Mouse (Mus musculus) hindbrain, embryonic 12.5 days (tissue): ENCODE results near the gene Mtg1. TPM values are rescaled to one million over a fixed set of nuclear protein-coding genes. Genes with fewer than 3 reads are reported as not detected.

Experiments used
- ATAC-seq: fragments of 200-750 bp; cut with Nextera tagmentation; 2 replicates; pipeline ENCODE4 v1.8.0; 2017; ENCODE audit warnings: moderate TSS enrichment; ENCODE audit not compliant: low FRiP score
- H3K27ac ChIP-seq: fragments of 300-500 bp; sonication (generic); 2 replicates; pipeline ENCODE4 v1.5.1; 2016; ENCODE audit warnings: mild to moderate bottlenecking
- H3K27me3 ChIP-seq: fragments of 300-500 bp; sonication (generic); 2 replicates; pipeline ENCODE4 v1.6.1; 2016; ENCODE audit warnings: mild to moderate bottlenecking
- H3K36me3 ChIP-seq: fragments of 300-500 bp; sonication (generic); 2 replicates; pipeline ENCODE4 v1.6.1; 2016; ENCODE audit warnings: mild to moderate bottlenecking
- H3K4me1 ChIP-seq: fragments of 300-500 bp; sonication (generic); 2 replicates; pipeline ENCODE4 v1.6.1; 2016
- H3K4me2 ChIP-seq: fragments of 300-500 bp; sonication (generic); replicated peaks from 2 replicates; pipeline ENCODE4 v1.6.1; 2016; ENCODE audit warnings: mild to moderate bottlenecking
- H3K4me3 ChIP-seq: fragments of 300-500 bp; sonication (generic); 2 replicates; pipeline ENCODE4 v1.5.1; 2016; ENCODE audit warnings: mild to moderate bottlenecking
- H3K9ac ChIP-seq: fragments of 300-500 bp; sonication (generic); 2 replicates; pipeline ENCODE4 v1.6.1; 2016; ENCODE audit warnings: mild to moderate bottlenecking, moderate library complexity
- H3K9me3 ChIP-seq: fragments of 300-500 bp; sonication (generic); replicated peaks from 2 replicates; pipeline ENCODE4 v1.6.1; 2016; ENCODE audit warnings: mild to moderate bottlenecking
- WGBS: fragments of 180-500 bp; shearing (Covaris S2); methylation state at CpG from one replicate; pipeline ENCODE4 v1.1.7; 2016; 5-methylcytosine and 5-hydroxymethylcytosine counted together
- polyA plus RNA-seq: library from polyadenylated mRNA; unstranded; fragments of >200 nt; fragmentation: Nextera tagmentation; extraction: Ambion mirVana; gene quantifications from 2 replicates; pipeline ENCODE4 v1.2.1, GENCODE M21; 2016

Gene Mtg1
- polyA plus RNA-seq, 1 experiment from 2014 or later: 25.7 TPM

DNA sequence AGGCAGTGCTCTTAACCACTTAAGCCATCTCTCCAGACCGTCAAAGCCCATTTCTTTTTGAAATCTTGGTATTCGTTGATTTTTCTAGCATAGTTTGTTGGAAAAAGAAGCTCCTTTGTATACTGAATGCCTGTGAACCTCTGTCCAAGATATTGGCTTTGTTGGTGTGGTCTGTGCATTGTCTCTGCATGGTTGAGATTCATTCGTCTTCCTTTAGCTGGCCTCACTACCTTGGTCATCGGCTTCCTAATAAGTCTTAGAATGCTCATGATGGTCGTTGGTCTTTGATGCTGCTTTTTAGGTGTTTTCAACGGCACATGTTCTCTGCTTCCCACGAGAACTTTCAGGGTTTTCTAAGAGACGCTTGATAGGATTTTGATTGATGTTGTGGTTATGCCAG is 58.6 kb downstream of the Mtg1 start:
- H3K4me3 ChIP-seq: no peak overlapping the region
- H3K9ac ChIP-seq: no peak overlapping the region
- no peak for ATAC-seq
- WGBS: 78% methylated on average over 8 of the region's 8 CpGs
- H3K9me3 ChIP-seq: no peaks in the 10 kb centered on the region
- H3K4me1 ChIP-seq: no peaks in the 10 kb centered on the region
- H3K4me2 ChIP-seq: no peak overlapping the region
- H3K27ac ChIP-seq: no peak overlapping the region
- no peaks in the 10 kb centered on the region for H3K36me3 ChIP-seq
- H3K27me3 ChIP-seq: no peaks in the 10 kb centered on the region

Other genes starting within 250 kb of the Mtg1 start
- 3.5 and 3.8 TPM in 2 replicates for gene Kndc1, start 242.9 kb upstream of the Mtg1 start, polyA plus RNA-seq
- gene Utf1, start 193.8 kb upstream of the Mtg1 start, polyA plus RNA-seq: not detected in 2 replicates
- gene 6430531B16Rik, start 158.8 kb upstream of the Mtg1 start, polyA plus RNA-seq: 0.77 and 1.2 TPM in 2 replicates
- gene Adam8, start 145.0 kb upstream of the Mtg1 start, polyA plus RNA-seq: 3.4 and 3.5 TPM in 2 replicates
- 45.6 and 45.9 TPM in 2 replicates for gene Zfp511, start 101.2 kb upstream of the Mtg1 start, polyA plus RNA-seq
- 65.8 and 70.6 TPM in 2 replicates for gene Tubgcp2, start 100.9 kb upstream of the Mtg1 start, polyA plus RNA-seq
- gene Msx3, start 88.5 kb upstream of the Mtg1 start, polyA plus RNA-seq: 54.7 and 69.1 TPM in 2 replicates
- 24.8 and 25.1 TPM in 2 replicates for gene Caly, start 55.0 kb upstream of the Mtg1 start, polyA plus RNA-seq
- not detected in 2 replicates for gene Prap1, start 44.2 kb upstream of the Mtg1 start, polyA plus RNA-seq
- 21.8 and 24.7 TPM in 2 replicates for gene Fuom, start 35.1 kb upstream of the Mtg1 start, polyA plus RNA-seq
- gene Paox, start 21.8 kb upstream of the Mtg1 start, polyA plus RNA-seq: 12.9 and 18.1 TPM in 2 replicates
- 134 and 148 TPM in 2 replicates for gene Echs1, start 21.1 kb upstream of the Mtg1 start, polyA plus RNA-seq
- 3.3 and 4.6 TPM in 2 replicates for gene Sprn, start 17.3 kb downstream of the Mtg1 start, polyA plus RNA-seq
- gene Olfr522, start 27.2 kb downstream of the Mtg1 start, polyA plus RNA-seq: not detected in 2 replicates
- gene Olfr523, start 35.7 kb downstream of the Mtg1 start, polyA plus RNA-seq: not detected in 2 replicates
- gene Olfr524, start 68.4 kb downstream of the Mtg1 start, polyA plus RNA-seq: not detected in 2 replicates
- gene Cd163l1, start 80.7 kb downstream of the Mtg1 start, polyA plus RNA-seq: not detected in 2 replicates
- not detected in 2 replicates for gene 5830411N06Rik, start 109.7 kb downstream of the Mtg1 start, polyA plus RNA-seq
- gene Olfr525, start 183.3 kb downstream of the Mtg1 start, polyA plus RNA-seq: not detected in 2 replicates
- gene Olfr527, start 196.5 kb downstream of the Mtg1 start, polyA plus RNA-seq: not detected in 2 replicates
- not detected in 2 replicates for gene Olfr60, start 224.1 kb downstream of the Mtg1 start, polyA plus RNA-seq
- not detected in 2 replicates for gene Olfr530, start 238.8 kb downstream of the Mtg1 start, polyA plus RNA-seq